Mouse (Mus musculus): ENCODE data around the gene Prex1. TPM values are rescaled to one million over a fixed set of nuclear protein-coding genes. Genes with fewer than 3 reads are reported as not detected.

Prex1 gene
- total RNA-seq, 1 experiment from 2014 or later = 124 TPM

- ATAC-seq (replicated peaks; ENCODE audit: insufficient number of reproducible peaks, low FRiP score, low TSS enrichment, poor library complexity, severe bottlenecking) = no peak
These were observed 42.6 kb downstream of the Prex1 start for GRCm38 (mm10) chr2:166671019-166671418.

GRCm38 (mm10) chr2:166669922-166670321 is 43.7 kb downstream of the Prex1 start:
- ATAC-seq (replicated peaks; ENCODE audit: insufficient number of reproducible peaks, low FRiP score, low TSS enrichment, poor library complexity, severe bottlenecking) = no peak

GRCm38 (mm10) chr2:166667790-166668695 is 45.6 kb downstream of the Prex1 start:
- no peak for ATAC-seq (replicated peaks; ENCODE audit: insufficient number of reproducible peaks, low FRiP score, low TSS enrichment, poor library complexity, severe bottlenecking)

GRCm38 (mm10) chr2:166666175-166666574 is 47.5 kb downstream of the Prex1 start:
- ATAC-seq (replicated peaks; ENCODE audit: insufficient number of reproducible peaks, low FRiP score, low TSS enrichment, poor library complexity, severe bottlenecking) = no peak

- peak; percentile 41 for ATAC-seq (replicated peaks; ENCODE audit: insufficient number of reproducible peaks, low FRiP score, low TSS enrichment, poor library complexity, severe bottlenecking)
These were observed 48.2 kb downstream of the Prex1 start for GRCm38 (mm10) chr2:166665244-166665922.

GRCm38 (mm10) chr2:166664506-166664905 is 49.1 kb downstream of the Prex1 start:
- ATAC-seq (replicated peaks; ENCODE audit: insufficient number of reproducible peaks, low FRiP score, low TSS enrichment, poor library complexity, severe bottlenecking) = no peak

GRCm38 (mm10) chr2:166663250-166663961 is 50.2 kb downstream of the Prex1 start:
- no peak for ATAC-seq (replicated peaks; ENCODE audit: insufficient number of reproducible peaks, low FRiP score, low TSS enrichment, poor library complexity, severe bottlenecking)

- ATAC-seq (replicated peaks; ENCODE audit: insufficient number of reproducible peaks, low FRiP score, low TSS enrichment, poor library complexity, severe bottlenecking) = peak; percentile 51
These were observed 51.0 kb downstream of the Prex1 start for GRCm38 (mm10) chr2:166662595-166663160.

- ATAC-seq (replicated peaks; ENCODE audit: insufficient number of reproducible peaks, low FRiP score, low TSS enrichment, poor library complexity, severe bottlenecking) = no peak
These were observed 51.7 kb downstream of the Prex1 start for GRCm38 (mm10) chr2:166661971-166662370.

GRCm38 (mm10) chr2:166661498-166661897 is 52.1 kb downstream of the Prex1 start:
- ATAC-seq (replicated peaks; ENCODE audit: insufficient number of reproducible peaks, low FRiP score, low TSS enrichment, poor library complexity, severe bottlenecking) = no peak

- ATAC-seq (replicated peaks; ENCODE audit: insufficient number of reproducible peaks, low FRiP score, low TSS enrichment, poor library complexity, severe bottlenecking) = no peak
These were observed 55.3 kb downstream of the Prex1 start for GRCm38 (mm10) chr2:166658380-166658779.

GRCm38 (mm10) chr2:166657451-166658011 is 56.1 kb downstream of the Prex1 start:
- ATAC-seq (replicated peaks; ENCODE audit: insufficient number of reproducible peaks, low FRiP score, low TSS enrichment, poor library complexity, severe bottlenecking) = no peak

GRCm38 (mm10) chr2:166656630-166657029 is 57.0 kb downstream of the Prex1 start:
- no peak for ATAC-seq (replicated peaks; ENCODE audit: insufficient number of reproducible peaks, low FRiP score, low TSS enrichment, poor library complexity, severe bottlenecking)

GRCm38 (mm10) chr2:166655727-166656520 is 57.7 kb downstream of the Prex1 start:
- peak; percentile 54 for ATAC-seq (replicated peaks; ENCODE audit: insufficient number of reproducible peaks, low FRiP score, low TSS enrichment, poor library complexity, severe bottlenecking)

- no peak for ATAC-seq (replicated peaks; ENCODE audit: insufficient number of reproducible peaks, low FRiP score, low TSS enrichment, poor library complexity, severe bottlenecking)
These were observed 58.3 kb downstream of the Prex1 start for GRCm38 (mm10) chr2:166655308-166655707.

GRCm38 (mm10) chr2:166654875-166655274 is 58.8 kb downstream of the Prex1 start:
- ATAC-seq (replicated peaks; ENCODE audit: insufficient number of reproducible peaks, low FRiP score, low TSS enrichment, poor library complexity, severe bottlenecking) = no peak

GRCm38 (mm10) chr2:166653564-166653963 is 60.1 kb downstream of the Prex1 start:
- no peak for ATAC-seq (replicated peaks; ENCODE audit: insufficient number of reproducible peaks, low FRiP score, low TSS enrichment, poor library complexity, severe bottlenecking)

- ATAC-seq (replicated peaks; ENCODE audit: insufficient number of reproducible peaks, low FRiP score, low TSS enrichment, poor library complexity, severe bottlenecking) = no peak
These were observed 61.0 kb downstream of the Prex1 start for GRCm38 (mm10) chr2:166652672-166653071.

Data from monocyte, adult 5-6 weeks (primary cell).